Comparison of ENCODE assay signal across 8 mouse cellular contexts in genomic region chr1:180365180-180365810, GRCm38 (mm10). TPM values are rescaled to one million over a fixed set of nuclear protein-coding genes. Genes with fewer than 3 reads are reported as not detected.
DNase-seq lines count a peak whose midpoint lies in the region; ATAC-seq and TF ChIP-seq lines count a peak whose summit lies in the region.

No protein-coding gene starts in this region.

- peak; percentile 98 for DNase-seq in CD4-positive helper T cell, adult 2 months (ENCODE audit: low read depth, low spot score)
- DNase-seq in brain, embryonic 18.5 days (ENCODE audit: low read depth, low spot score) = peak; percentile 85
- peak; percentile 77 for DNase-seq in liver, adult 2 months (ENCODE audit: extremely low read depth, low read depth, low spot score)
- peak; percentile 94 to 96 for DNase-seq in spleen, postnatal 36 days (ENCODE audit: low spot score in 2 of 2)

- H3K9me3 ChIP-seq in erythroblast, embryonic 14.5 days (ENCODE audit: control insufficient read depth, low read length) = no peaks in the 10 kb centered on the region
- no peaks in the 10 kb centered on the region for H3K9me3 ChIP-seq in heart, embryonic 12.5 days (replicated peaks)
- H3K9me3 ChIP-seq in kidney, embryonic 16.5 days (ENCODE audit: low read length) = no peaks in the 10 kb centered on the region

- 2% methylated on average over 29 of the region's 29 CpGs for WGBS in heart, embryonic 12.5 days
- WGBS in kidney, embryonic 16.5 days = 2% methylated on average over 29 of the region's 29 CpGs
- 1% methylated on average over 29 of the region's 29 CpGs for WGBS in liver, adult 2 months

- H3K36me3 ChIP-seq in erythroblast, embryonic 14.5 days (ENCODE audit: control insufficient read depth) = no peaks in the 10 kb centered on the region
- H3K36me3 ChIP-seq in heart, embryonic 12.5 days = 0 out of 2 replicates have a peak, but pooled peaks cover 4% of the 10 kb centered on the region
- no peaks in the 10 kb centered on the region for H3K36me3 ChIP-seq in kidney, embryonic 16.5 days (ENCODE audit: insufficient read depth, low read length)
- H3K36me3 ChIP-seq in liver, adult 2 months (ENCODE audit: control insufficient read depth, insufficient read depth, low read length) = no peaks in the 10 kb centered on the region

- peaks cover 14% of the 10 kb centered on the region for H3K4me1 ChIP-seq in erythroblast, embryonic 14.5 days (ENCODE audit: control insufficient read depth)
- peaks cover 61% of the 10 kb centered on the region for H3K4me1 ChIP-seq in heart, embryonic 12.5 days (replicated peaks)
- peaks cover 68% of the 10 kb centered on the region for H3K4me1 ChIP-seq in kidney, embryonic 16.5 days (ENCODE audit: insufficient read depth, low read length)
- no peaks in the 10 kb centered on the region; the same call in 1 of the 2 replicates for H3K4me1 ChIP-seq in liver, adult 2 months (ENCODE audit: control insufficient read depth, insufficient read depth, low read length)

- peak overlapping the region; percentile 61 for H3K27ac ChIP-seq in heart, embryonic 12.5 days (ENCODE audit: poor library complexity, severe bottlenecking)
- peak overlapping the region; percentile 91 for H3K27ac ChIP-seq in kidney, embryonic 16.5 days (ENCODE audit: low read length)
- peak overlapping the region; percentile 18; the same call in 1 of the 2 replicates for H3K27ac ChIP-seq in liver, adult 2 months (replicated peaks; ENCODE audit: insufficient read depth, low read depth, low read length)

- peak overlapping the region; percentile 88 for H3K4me2 ChIP-seq in heart, embryonic 12.5 days
- peak overlapping the region; percentile 87 for H3K4me2 ChIP-seq in kidney, embryonic 16.5 days (replicated peaks; ENCODE audit: low read depth, low read length)

- peak overlapping the region; percentile 63 for H3K9ac ChIP-seq in heart, embryonic 12.5 days
- H3K9ac ChIP-seq in kidney, embryonic 16.5 days (replicated peaks; ENCODE audit: low read length) = peak overlapping the region; percentile 69
- peak overlapping the region; percentile 42 for H3K9ac ChIP-seq in liver, adult 2 months (ENCODE audit: low read depth, low read length)

- peaks cover 9% of the 10 kb centered on the region for H3K27me3 ChIP-seq in erythroblast, embryonic 14.5 days (ENCODE audit: control insufficient read depth)
- peaks cover 6% of the 10 kb centered on the region for H3K27me3 ChIP-seq in heart, embryonic 12.5 days (replicated peaks)
- no peaks in the 10 kb centered on the region for H3K27me3 ChIP-seq in kidney, embryonic 16.5 days (ENCODE audit: insufficient read depth, low read length)
- no peaks in the 10 kb centered on the region for H3K27me3 ChIP-seq in liver, adult 2 months (ENCODE audit: control insufficient read depth, insufficient read depth, low read length)

- 0 out of 2 replicates have a peak, but pooled peaks have one; percentile 36 for TF ChIP-seq POLR2A in liver, adult 2 months (IDR thresholded peaks at IDR 0.05; ENCODE audit: extremely low read depth, insufficient read depth, low read length)

- peak; percentile 34; the same call in 1 of the 2 replicates for TF ChIP-seq CTCF in liver, adult 2 months (IDR thresholded peaks at IDR 0.05; ENCODE audit: low read depth, low read length)

- peak; percentile 89 for ATAC-seq in heart, embryonic 12.5 days (ENCODE audit: insufficient number of reproducible peaks, low FRiP score)
- peak; percentile 92 for ATAC-seq in kidney, embryonic 16.5 days (ENCODE audit: low FRiP score, low TSS enrichment)
- peak; percentile 82 for ATAC-seq in monocyte, adult 5-6 weeks (replicated peaks; ENCODE audit: insufficient number of reproducible peaks, low FRiP score, low TSS enrichment, poor library complexity, severe bottlenecking)

- peaks cover 3% of the 10 kb centered on the region; the same call in 1 of the 2 replicates for H3K79me2 ChIP-seq in liver, adult 2 months (ENCODE audit: control insufficient read depth, insufficient read depth, low read length)

- peak overlapping the region; percentile 59 for H3K4me3 ChIP-seq in erythroblast, embryonic 14.5 days (replicated peaks)
- peak overlapping the region; percentile 49 for H3K4me3 ChIP-seq in heart, embryonic 12.5 days
- peak overlapping the region; percentile 53 for H3K4me3 ChIP-seq in kidney, embryonic 16.5 days (ENCODE audit: low read length)
- peak overlapping the region; percentile 36 for H3K4me3 ChIP-seq in liver, adult 2 months (ENCODE audit: insufficient read depth, low read depth, low read length)

RNA-seq across cellular contexts. Expression of gene Itpkb, which starts 35.0 kb away (rescaled TPM):
- polyA plus RNA-seq in erythroblast, embryonic 14.5 days (2012) = 0.03 and 0.04 TPM in 2 replicates
- 7.2 and 9.1 TPM in 2 replicates for polyA plus RNA-seq in heart, embryonic 12.5 days (2016; fragmentation: Nextera tagmentation; extraction: Ambion mirVana)
- 8.3 and 9.6 TPM in 2 replicates for polyA plus RNA-seq in kidney, embryonic 16.5 days (2015; fragmentation: Nextera tagmentation; extraction: Ambion mirVana)
- 3.7 and 6.0 TPM in 2 replicates for total RNA-seq in liver, adult 2 months (2014; rRNA removed)
- polyA plus RNA-seq in liver, adult 2 months (2012; rRNA removed) = 2.2 and 2.7 TPM in 2 replicates
- total RNA-seq in monocyte, adult 5-6 weeks (2017) = 32.2 to 77.3 TPM (median 38.3 TPM) in 3 replicates

Comparison
In these comparisons a context has a peak if more than half of its experiments do, and no peak if none do; other contexts are left out.
1. Peak in every context shown above with its lines: DNase-seq, ATAC-seq, H3K4me3 ChIP-seq and H3K27ac ChIP-seq.
2. H3K27ac ChIP-seq: peak in every context shown above with its lines; median percentile 91 in kidney, embryonic 16.5 days; 61 in heart, embryonic 12.5 days; 18 in liver, adult 2 months.